Mouse (Mus musculus): ENCODE data around the gene Ehmt2.
"Not testable (repeated sequence)": the region's sequence is repeated elsewhere in the genome, so short reads cannot be mapped to it uniquely, and the experiment has no call there.

Gene Ehmt2

GRCm38 (mm10) chr17:34891377-34891776, 6.9 kb upstream of the Ehmt2 start:
- DNase-seq (ENCODE audit: low spot score in 2 of 2), result no peak

- no peak for DNase-seq (ENCODE audit: low spot score in 2 of 2)
Observed at GRCm38 (mm10) chr17:34893072-34893824, 5.0 kb upstream of the Ehmt2 start.

- DNase-seq (ENCODE audit: low spot score in 2 of 2), result peak; percentile 76 to 92
Observed at GRCm38 (mm10) chr17:34894074-34894597, 4.1 kb upstream of the Ehmt2 start.

- DNase-seq (ENCODE audit: low spot score in 2 of 2), result peak; percentile 26 to 61
Observed at GRCm38 (mm10) chr17:34894801-34895530, 3.3 kb upstream of the Ehmt2 start.

- DNase-seq (ENCODE audit: low spot score in 2 of 2), result no peak
Observed at GRCm38 (mm10) chr17:34895724-34896123, 2.5 kb upstream of the Ehmt2 start.

GRCm38 (mm10) chr17:34896366-34896765, 1.9 kb upstream of the Ehmt2 start:
- no peak for DNase-seq (ENCODE audit: low spot score in 2 of 2)

GRCm38 (mm10) chr17:34897373-34898159, 703 bp upstream of the Ehmt2 start:
- DNase-seq (ENCODE audit: low spot score in 2 of 2), result peak in 1 of 2 experiments; percentile 40

GRCm38 (mm10) chr17:34898706-34899052, 410 bp downstream of the Ehmt2 start:
- peak in 1 of 2 experiments; percentile 39 for DNase-seq (ENCODE audit: low spot score in 2 of 2)

- DNase-seq (ENCODE audit: low spot score in 2 of 2), result peak; percentile 51 to 55
Observed at GRCm38 (mm10) chr17:34899053-34899889, 1.0 kb downstream of the Ehmt2 start.

GRCm38 (mm10) chr17:34899890-34900243, 1.6 kb downstream of the Ehmt2 start:
- DNase-seq (ENCODE audit: low spot score in 2 of 2), result no peak

GRCm38 (mm10) chr17:34900826-34901225, 2.6 kb downstream of the Ehmt2 start:
- DNase-seq (ENCODE audit: low spot score in 2 of 2), result not testable (repeated sequence)

GRCm38 (mm10) chr17:34901948-34902347, 3.7 kb downstream of the Ehmt2 start:
- not testable (repeated sequence) for DNase-seq (ENCODE audit: low spot score in 2 of 2)

- DNase-seq (ENCODE audit: low spot score in 2 of 2), result no peak
Observed at GRCm38 (mm10) chr17:34902895-34903294, 4.6 kb downstream of the Ehmt2 start.

GRCm38 (mm10) chr17:34910982-34911381, 12.7 kb downstream of the Ehmt2 start:
- no peak for DNase-seq (ENCODE audit: low spot score in 2 of 2)

- DNase-seq (ENCODE audit: low spot score in 2 of 2), result peak; percentile 85 to 90
Observed at GRCm38 (mm10) chr17:34911945-34912351, 13.7 kb downstream of the Ehmt2 start.

GRCm38 (mm10) chr17:34913930-34914665, 15.8 kb downstream of the Ehmt2 start, which contains the start of gene Slc44a4:
TSS of gene Slc44a4 (plus strand) at chr17:34914466.
- no peak for DNase-seq (ENCODE audit: low spot score in 2 of 2)

GRCm38 (mm10) chr17:34915410-34915831, 17.2 kb downstream of the Ehmt2 start:
- DNase-seq (ENCODE audit: low spot score in 2 of 2), result no peak

GRCm38 (mm10) chr17:34916316-34916715, 18.0 kb downstream of the Ehmt2 start:
- no peak for DNase-seq (ENCODE audit: low spot score in 2 of 2)

- DNase-seq (ENCODE audit: low spot score in 2 of 2), result no peak
Observed at GRCm38 (mm10) chr17:34917188-34917587, 18.9 kb downstream of the Ehmt2 start.

GRCm38 (mm10) chr17:34922939-34923338, 24.7 kb downstream of the Ehmt2 start:
- DNase-seq (ENCODE audit: low spot score in 2 of 2), result no peak

Measured in spleen, postnatal 10 days (tissue).